Mouse (Mus musculus) lung, postnatal 0 days (tissue): Measurements from ENCODE around the gene Obox2. TPM values are rescaled to one million over a fixed set of nuclear protein-coding genes. Genes with fewer than 3 reads are reported as not detected.
"Not testable (repeated sequence)": the region's sequence is repeated elsewhere in the genome, so short reads cannot be mapped to it uniquely, and the experiment has no call there.

Experiments used
- ATAC-seq: fragments of 200-750 bp; cut with Nextera tagmentation; 2 replicates; pipeline ENCODE4 v1.8.0; 2017; ENCODE audit warnings: moderate library complexity
- DNase-seq: peaks from one replicate; pipeline ENCODE4 v3.0.0-alpha.2; 2016; ENCODE audit warnings: low spot score
- H3K27ac ChIP-seq: fragments of 300-500 bp; sonication (generic); 2 replicates; pipeline ENCODE4 v1.5.1; 2014; ENCODE audit warnings: antibody characterized with exemption, mild to moderate bottlenecking, low read length, mixed read lengths
- H3K27me3 ChIP-seq: fragments of 300-500 bp; sonication (generic); replicated peaks from 2 replicates; pipeline ENCODE4 v1.6.1; 2014; ENCODE audit warnings: low read length, mixed read lengths; ENCODE audit not compliant: insufficient read depth
- H3K36me3 ChIP-seq: fragments of 300-500 bp; sonication (generic); 2 replicates; pipeline ENCODE4 v1.6.1; 2014; ENCODE audit warnings: low read length, mixed read lengths; ENCODE audit not compliant: insufficient read depth
- H3K4me1 ChIP-seq: fragments of 300-500 bp; sonication (generic); 2 replicates; pipeline ENCODE4 v1.6.1; 2014; ENCODE audit warnings: antibody characterized with exemption, low read depth, low read length, mixed read lengths; ENCODE audit not compliant: insufficient read depth
- H3K4me2 ChIP-seq: fragments of 300-500 bp; sonication (generic); replicated peaks from 2 replicates; pipeline ENCODE4 v1.6.1; 2014; ENCODE audit warnings: low read depth, mild to moderate bottlenecking, low read length, moderate library complexity, mixed read lengths
- H3K4me3 ChIP-seq: fragments of 300-500 bp; sonication (generic); 2 replicates; pipeline ENCODE4 v1.5.1; 2014; ENCODE audit warnings: low read depth, low read length
- H3K9ac ChIP-seq: fragments of 300-500 bp; sonication (generic); replicated peaks from 2 replicates; pipeline ENCODE4 v1.6.1; 2014; ENCODE audit warnings: low read depth, mild to moderate bottlenecking
- H3K9me3 ChIP-seq: fragments of 300-500 bp; sonication (generic); 2 replicates; pipeline ENCODE4 v1.6.1; 2016; ENCODE audit warnings: low read length, mixed read lengths
- WGBS: fragments of 180-500 bp; shearing (Covaris S2); extraction: QIAGEN DNeasy Blood & Tissue Kit; methylation state at CpG from one replicate; pipeline ENCODE4 v1.1.7; 2014; 5-methylcytosine and 5-hydroxymethylcytosine counted together
- polyA plus RNA-seq: library from polyadenylated mRNA; unstranded; fragments of >200 nt; fragmentation: Nextera tagmentation; extraction: Ambion mirVana; gene quantifications from 2 replicates; pipeline ENCODE4 v1.2.1, GENCODE M21; 2015

Obox2 gene
- polyA plus RNA-seq, result not detected in 2 replicates

DNA sequence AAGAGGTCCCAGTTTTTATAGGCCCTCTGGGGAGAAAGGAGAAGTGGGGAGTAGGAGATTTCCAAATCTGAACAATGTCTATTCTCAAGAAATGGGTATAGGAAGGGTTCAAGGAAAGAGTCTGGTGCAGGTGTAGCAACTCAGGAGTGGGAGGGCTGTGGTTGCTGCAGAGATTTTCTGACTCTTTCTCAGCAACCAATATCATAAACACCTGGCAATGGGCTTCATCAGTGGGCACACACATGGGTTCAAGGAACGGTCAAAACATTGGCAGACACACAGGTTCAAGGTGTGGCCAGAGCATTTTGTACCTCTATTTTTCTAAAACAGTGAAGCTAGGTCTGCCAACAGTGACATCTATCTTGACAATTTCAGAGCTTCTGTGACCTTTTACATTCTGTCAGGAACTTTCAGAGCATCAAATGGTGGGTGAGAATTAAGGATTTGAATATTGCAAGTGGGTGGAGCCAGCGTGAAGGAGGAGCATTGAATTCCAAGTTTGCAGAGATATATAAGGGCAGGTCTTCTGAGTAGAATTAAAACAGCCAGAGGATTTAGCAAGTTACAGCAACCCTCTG lies at the start of gene Obox2, which contains the start of gene Obox1:
TSS of gene Obox2 (plus strand) at position 301 of the 578 bp plus-strand sequence.
TSS of gene Obox1 (plus strand) at position 528 of the 578 bp plus-strand sequence.
- DNase-seq, H3K4me1 ChIP-seq, H3K27ac ChIP-seq, H3K4me3 ChIP-seq, ATAC-seq, H3K9me3 ChIP-seq, H3K27me3 ChIP-seq, H3K4me2 ChIP-seq, H3K36me3 ChIP-seq, H3K9ac ChIP-seq: not testable (repeated sequence)
- no CpG with 5 or more reads among the region's 2 CpGs for WGBS

DNA sequence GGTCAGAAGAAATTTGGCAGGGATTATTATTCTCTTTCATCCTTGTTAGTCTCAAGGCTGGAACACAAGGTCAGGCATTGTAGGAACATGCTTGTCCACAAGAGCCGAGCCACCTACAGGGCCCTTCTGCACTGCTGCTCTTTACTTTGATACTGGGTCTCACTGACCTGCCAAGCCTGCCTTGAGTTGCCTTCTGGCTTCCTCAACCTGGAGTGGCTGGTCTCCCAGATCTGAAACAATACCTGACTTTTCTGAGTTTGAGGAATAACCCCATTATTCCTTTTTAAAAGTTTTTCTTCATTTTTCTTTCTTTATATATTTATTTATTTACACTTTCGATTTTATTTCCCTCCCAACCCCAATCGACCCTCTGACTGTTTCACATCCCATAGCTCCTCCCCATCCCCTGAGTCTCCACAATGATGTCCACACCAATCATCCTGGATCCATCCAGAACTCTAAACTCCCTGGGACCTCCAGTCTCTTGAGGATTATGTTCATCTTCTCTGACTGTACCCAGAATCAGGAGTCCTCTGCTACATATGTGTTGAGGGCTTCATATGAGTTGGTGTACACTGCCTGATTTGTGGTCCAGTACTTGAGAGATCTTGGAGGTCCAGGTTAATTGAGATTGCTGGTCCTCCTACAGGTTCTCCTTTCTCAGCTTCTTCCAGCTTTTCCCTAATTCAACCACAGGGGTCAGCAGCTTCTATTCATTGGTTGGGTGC lies 10.8 kb downstream of the Obox2 start:
- DNase-seq, H3K27me3 ChIP-seq, H3K4me1 ChIP-seq, ATAC-seq, H3K9ac ChIP-seq, H3K4me3 ChIP-seq, H3K9me3 ChIP-seq, H3K36me3 ChIP-seq, H3K4me2 ChIP-seq, H3K27ac ChIP-seq: not testable (repeated sequence)
- WGBS, result 59% methylated on average over 3 of the region's 3 CpGs

DNA sequence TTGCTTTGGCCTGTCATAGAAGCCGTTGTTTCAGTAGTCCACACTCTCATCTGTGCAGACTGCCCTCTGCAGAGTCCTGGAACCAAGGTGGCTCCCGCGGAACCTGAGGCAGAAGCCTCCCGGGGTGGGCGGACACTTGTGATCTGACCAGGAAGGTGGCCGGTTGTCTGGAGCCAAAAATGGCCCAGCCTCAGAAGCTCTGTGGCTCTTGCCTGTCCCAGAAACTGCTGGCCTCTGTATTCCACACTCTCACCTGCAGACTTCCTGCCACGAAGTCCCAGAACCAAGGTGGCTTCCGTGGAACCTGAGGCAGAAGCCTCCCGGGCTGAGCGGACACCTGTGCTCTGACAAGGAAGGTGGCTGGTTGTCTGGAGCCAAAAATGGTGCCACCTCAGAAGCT lies 18.3 kb downstream of the Obox2 start:
- H3K36me3 ChIP-seq, ATAC-seq, H3K27me3 ChIP-seq, H3K27ac ChIP-seq, H3K9me3 ChIP-seq, H3K4me1 ChIP-seq, H3K9ac ChIP-seq, H3K4me2 ChIP-seq, H3K4me3 ChIP-seq, DNase-seq: not testable (repeated sequence)
- WGBS, result 87% methylated on average over 10 of the region's 10 CpGs

GRCm38 (mm10) chr7:15418046-15418445 lies 29.5 kb downstream of the Obox2 start:
- H3K36me3 ChIP-seq, H3K4me1 ChIP-seq, ATAC-seq, DNase-seq, H3K27me3 ChIP-seq, H3K4me3 ChIP-seq, H3K9ac ChIP-seq, H3K4me2 ChIP-seq, H3K9me3 ChIP-seq, H3K27ac ChIP-seq: not testable (repeated sequence)
- 81% methylated on average over 8 of the region's 9 CpGs for WGBS

GRCm38 (mm10) chr7:15425537-15425936 lies 37.0 kb downstream of the Obox2 start:
- DNase-seq, H3K4me1 ChIP-seq, H3K9me3 ChIP-seq, H3K4me3 ChIP-seq, H3K36me3 ChIP-seq, H3K9ac ChIP-seq, H3K4me2 ChIP-seq, ATAC-seq, H3K27ac ChIP-seq, H3K27me3 ChIP-seq: not testable (repeated sequence)
- 82% methylated on average over 3 of the region's 4 CpGs for WGBS

Other genes starting within 250 kb of the Obox2 start
- not detected in 2 replicates for gene Obox1, start 227 bp downstream of the Obox2 start, polyA plus RNA-seq